Mouse (Mus musculus) neural tube, embryonic 12.5 days (tissue): ENCODE data around the gene Ctnna2. TPM values are rescaled to one million over a fixed set of nuclear protein-coding genes. Genes with fewer than 3 reads are reported as not detected.

ENCODE experiments used
- ATAC-seq: fragments of 200-750 bp; cut with Nextera tagmentation; 2 replicates; pipeline ENCODE4 v1.8.0; 2017; ENCODE audit warnings: low read depth, mild to moderate bottlenecking, moderate TSS enrichment, moderate library complexity; ENCODE audit not compliant: low FRiP score
- H3K27ac ChIP-seq: fragments of 300-500 bp; sonication (generic); 2 replicates; pipeline ENCODE4 v1.5.1; 2016
- H3K27me3 ChIP-seq: fragments of 300-500 bp; sonication (generic); replicated peaks from 2 replicates; pipeline ENCODE4 v1.6.1; 2016; ENCODE audit warnings: mild to moderate bottlenecking
- H3K36me3 ChIP-seq: fragments of 300-500 bp; sonication (generic); 2 replicates; pipeline ENCODE4 v1.6.1; 2016; ENCODE audit warnings: mild to moderate bottlenecking
- H3K4me1 ChIP-seq: fragments of 300-500 bp; sonication (generic); 2 replicates; pipeline ENCODE4 v1.6.1; 2016
- H3K4me2 ChIP-seq: fragments of 300-500 bp; sonication (generic); replicated peaks from 2 replicates; pipeline ENCODE4 v1.6.1; 2016; ENCODE audit warnings: mild to moderate bottlenecking
- H3K4me3 ChIP-seq: fragments of 300-500 bp; sonication (generic); 2 replicates; pipeline ENCODE4 v1.5.1; 2016
- H3K9ac ChIP-seq: fragments of 300-500 bp; sonication (generic); 2 replicates; pipeline ENCODE4 v1.6.1; 2016; ENCODE audit warnings: mild to moderate bottlenecking
- H3K9me3 ChIP-seq: fragments of 300-500 bp; sonication (generic); 2 replicates; pipeline ENCODE4 v1.6.1; 2016; ENCODE audit warnings: mild to moderate bottlenecking
- WGBS: fragments of 180-500 bp; shearing (Covaris S2); methylation state at CpG from one replicate; pipeline ENCODE4 v1.1.7; 2016; 5-methylcytosine and 5-hydroxymethylcytosine counted together
- polyA plus RNA-seq: library from polyadenylated mRNA; unstranded; fragments of >200 nt; fragmentation: Nextera tagmentation; extraction: Ambion mirVana; gene quantifications from 2 replicates; pipeline ENCODE4 v1.2.1, GENCODE M21; 2016

The Ctnna2 gene
- polyA plus RNA-seq, 1 experiment from 2014 or later: 85.1 TPM

- Histone ChIP-seq H3K9me3 (no peaks in the 10 kb centered on the region), H3K4me3 (no peak overlapping the region), H3K4me2 (no peak overlapping the region), H3K9ac (no peak overlapping the region), H3K4me1 (peaks cover 15% of the 10 kb centered on the region; the same call in 1 of the 2 replicates), H3K27ac (no peak overlapping the region), H3K36me3 (no peaks in the 10 kb centered on the region), H3K27me3 (no peaks in the 10 kb centered on the region)
- peak; percentile 59 for ATAC-seq
- 26% methylated on average over 2 of the region's 2 CpGs for WGBS
Observed at GRCm38 (mm10) chr6:77050193-77050592, 929.3 kb downstream of the Ctnna2 start.

- Histone ChIP-seq H3K4me3 (no peak overlapping the region), H3K9ac (no peak overlapping the region), H3K4me2 (no peak overlapping the region), H3K4me1 (peaks cover 19% of the 10 kb centered on the region; the same call in 1 of the 2 replicates), H3K36me3 (no peaks in the 10 kb centered on the region), H3K27ac (no peak overlapping the region), H3K27me3 (no peaks in the 10 kb centered on the region), H3K9me3 (no peaks in the 10 kb centered on the region)
- WGBS: 48% methylated on average over 1 of the region's 1 CpGs
- no peak for ATAC-seq
Observed at GRCm38 (mm10) chr6:77047568-77047967, 931.9 kb downstream of the Ctnna2 start.

- Histone ChIP-seq H3K9ac (no peak overlapping the region), H3K36me3 (no peaks in the 10 kb centered on the region)
- ATAC-seq: no peak
Observed at GRCm38 (mm10) chr6:77025066-77025465, 954.4 kb downstream of the Ctnna2 start.

DNA sequence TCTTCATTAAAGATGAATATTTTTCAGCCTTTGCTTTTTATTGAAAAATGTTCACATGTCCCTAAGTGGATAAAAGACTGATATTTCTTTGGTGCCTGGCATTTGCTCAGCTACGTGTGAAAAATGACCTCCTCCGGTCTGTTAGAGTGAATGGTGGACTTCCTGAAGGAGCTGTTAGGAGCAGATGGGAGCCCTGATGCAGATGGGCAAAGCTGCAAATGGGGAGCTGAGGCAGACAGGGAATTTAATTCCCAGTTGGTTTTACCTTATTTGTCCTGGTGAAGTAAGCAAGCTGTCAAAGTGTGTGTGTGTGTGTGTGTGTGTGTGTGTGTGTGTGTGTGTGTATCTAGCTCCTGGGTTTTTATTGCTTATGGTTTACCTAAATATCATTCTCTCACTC, 966.3 kb downstream of the Ctnna2 start:
- ATAC-seq: no peak
- no peaks in the 10 kb centered on the region for H3K36me3 ChIP-seq
- H3K27ac ChIP-seq: no peak overlapping the region
- 64% methylated on average over 2 of the region's 2 CpGs for WGBS
- no peak overlapping the region for H3K4me3 ChIP-seq
- no peaks in the 10 kb centered on the region for H3K4me1 ChIP-seq
- H3K27me3 ChIP-seq: no peaks in the 10 kb centered on the region
- no peaks in the 10 kb centered on the region for H3K9me3 ChIP-seq
- H3K4me2 ChIP-seq: no peak overlapping the region
- no peak overlapping the region for H3K9ac ChIP-seq

More at GRCm38 (mm10) chr6:77025066-77025465, 954.4 kb downstream of the Ctnna2 start:
- Histone ChIP-seq H3K27ac (no peak overlapping the region), H3K4me3 (no peak overlapping the region), H3K9me3 (no peaks in the 10 kb centered on the region), H3K4me2 (no peak overlapping the region), H3K4me1 (no peaks in the 10 kb centered on the region), H3K27me3 (no peaks in the 10 kb centered on the region)

DNA sequence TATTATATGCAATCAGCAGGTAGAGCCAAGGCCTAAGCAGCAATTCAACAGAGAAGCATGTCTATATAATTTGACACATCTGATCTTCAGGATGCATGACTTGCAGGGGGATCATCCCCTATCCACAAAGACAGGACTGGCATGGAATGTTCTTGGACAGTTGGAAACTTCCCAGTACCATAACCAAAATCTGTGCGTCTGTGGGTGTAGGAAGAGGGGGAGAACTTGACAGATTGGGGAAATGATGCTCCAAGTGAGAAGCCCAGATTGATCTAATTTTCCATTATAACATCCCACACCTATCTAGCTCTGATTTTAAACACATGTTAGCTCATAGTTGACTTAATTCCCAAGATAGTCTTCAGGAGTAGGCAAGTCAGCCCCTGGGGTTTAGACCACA, 968.5 kb downstream of the Ctnna2 start:
- no peak for ATAC-seq
- Histone ChIP-seq H3K9me3 (no peaks in the 10 kb centered on the region), H3K27ac (no peak overlapping the region), H3K9ac (no peak overlapping the region), H3K27me3 (no peaks in the 10 kb centered on the region), H3K4me3 (no peak overlapping the region), H3K4me2 (no peak overlapping the region), H3K36me3 (no peaks in the 10 kb centered on the region), H3K4me1 (no peaks in the 10 kb centered on the region)
- 91% methylated on average over 1 of the region's 1 CpGs for whole genome bisulfite sequencing

DNA sequence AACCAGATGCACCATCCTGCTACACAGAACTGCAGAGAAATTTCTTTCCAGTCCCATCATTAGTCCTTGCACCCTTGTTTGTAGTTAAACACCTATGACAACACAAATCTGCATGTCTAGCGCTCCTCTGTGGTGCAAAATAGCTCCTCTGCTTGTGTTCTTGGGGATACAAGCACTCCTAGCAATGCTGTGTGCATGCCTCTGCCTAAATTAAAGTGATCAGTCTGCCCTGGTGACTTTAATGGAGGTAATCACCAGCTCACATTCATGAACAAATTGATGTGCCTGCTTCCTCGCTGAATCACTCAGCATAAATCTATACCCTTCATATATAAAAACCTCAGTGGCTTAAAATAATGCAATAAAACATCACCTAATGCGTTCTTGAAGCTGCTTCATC, 987.4 kb downstream of the Ctnna2 start:
- no peaks in the 10 kb centered on the region for H3K9me3 ChIP-seq
- no peak overlapping the region for H3K4me2 ChIP-seq
- no peak overlapping the region for H3K4me3 ChIP-seq
- H3K36me3 ChIP-seq: no peaks in the 10 kb centered on the region
- no peak overlapping the region for H3K9ac ChIP-seq
- H3K4me1 ChIP-seq: no peaks in the 10 kb centered on the region
- no peak for ATAC-seq
- H3K27ac ChIP-seq: no peak overlapping the region
- 70% methylated on average over 3 of the region's 3 CpGs for WGBS
- H3K27me3 ChIP-seq: no peaks in the 10 kb centered on the region

DNA sequence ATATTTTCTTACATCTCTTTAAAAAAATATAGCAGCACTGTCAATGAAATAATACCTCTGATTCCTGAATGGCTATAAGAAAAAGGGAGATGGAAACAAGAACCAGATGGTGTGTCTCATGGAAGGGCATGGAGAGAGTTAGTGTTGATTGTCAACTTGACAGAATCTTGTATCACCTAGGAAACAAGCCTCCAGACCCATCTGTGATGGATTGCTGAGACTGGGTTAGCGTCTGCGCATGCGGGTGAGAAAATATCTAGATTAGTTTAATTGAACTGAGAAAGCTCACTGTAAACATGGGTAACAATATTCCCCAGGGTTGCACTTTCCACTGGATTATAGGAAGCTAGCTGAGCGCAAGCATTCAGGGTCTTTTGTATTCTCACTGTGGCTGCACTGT, 994.7 kb downstream of the Ctnna2 start:
- Histone ChIP-seq H3K27me3 (no peaks in the 10 kb centered on the region), H3K4me3 (no peak overlapping the region), H3K9me3 (no peaks in the 10 kb centered on the region), H3K4me1 (no peaks in the 10 kb centered on the region), H3K4me2 (no peak overlapping the region), H3K27ac (no peak overlapping the region), H3K9ac (no peak overlapping the region), H3K36me3 (no peaks in the 10 kb centered on the region)
- 82% methylated on average over 4 of the region's 4 CpGs for WGBS
- ATAC-seq: no peak

DNA sequence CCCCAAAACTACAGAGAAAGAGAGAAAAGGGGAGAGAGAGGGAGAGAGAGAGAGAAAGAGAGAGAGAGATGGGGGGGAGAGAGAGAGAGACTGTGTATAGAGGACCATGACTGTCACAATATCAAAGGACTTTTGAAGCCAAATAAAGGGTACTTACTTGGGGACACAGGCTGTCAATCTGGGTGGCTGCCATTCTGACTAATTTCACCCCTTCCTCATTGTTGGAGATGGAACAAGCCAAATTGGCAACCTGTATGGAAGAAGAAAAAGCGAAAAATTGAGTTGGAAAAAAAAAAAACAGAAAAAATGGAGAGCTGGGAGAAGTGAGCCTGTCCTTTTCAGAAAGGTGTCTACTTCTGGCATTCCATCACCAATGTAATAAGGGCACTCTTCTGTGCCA, 997.8 kb downstream of the Ctnna2 start:
- Histone ChIP-seq H3K27me3 (no peaks in the 10 kb centered on the region), H3K4me3 (no peak overlapping the region), H3K4me2 (no peak overlapping the region), H3K9ac (no peak overlapping the region), H3K36me3 (no peaks in the 10 kb centered on the region), H3K27ac (no peak overlapping the region), H3K9me3 (no peaks in the 10 kb centered on the region), H3K4me1 (no peaks in the 10 kb centered on the region)
- ATAC-seq: no peak
- 85% methylated on average over 1 of the region's 1 CpGs for WGBS

- WGBS: 81% methylated on average over 5 of the region's 5 CpGs
- H3K9ac ChIP-seq: no peak overlapping the region
- no peak overlapping the region for H3K4me2 ChIP-seq
- no peak overlapping the region for H3K27ac ChIP-seq
- no peak for ATAC-seq
- H3K27me3 ChIP-seq: no peaks in the 10 kb centered on the region
- no peaks in the 10 kb centered on the region for H3K9me3 ChIP-seq
- H3K4me3 ChIP-seq: no peak overlapping the region
- H3K36me3 ChIP-seq: no peaks in the 10 kb centered on the region
- no peaks in the 10 kb centered on the region for H3K4me1 ChIP-seq
Observed at GRCm38 (mm10) chr6:76979247-76979850, 1000.1 kb downstream of the Ctnna2 start.

DNA sequence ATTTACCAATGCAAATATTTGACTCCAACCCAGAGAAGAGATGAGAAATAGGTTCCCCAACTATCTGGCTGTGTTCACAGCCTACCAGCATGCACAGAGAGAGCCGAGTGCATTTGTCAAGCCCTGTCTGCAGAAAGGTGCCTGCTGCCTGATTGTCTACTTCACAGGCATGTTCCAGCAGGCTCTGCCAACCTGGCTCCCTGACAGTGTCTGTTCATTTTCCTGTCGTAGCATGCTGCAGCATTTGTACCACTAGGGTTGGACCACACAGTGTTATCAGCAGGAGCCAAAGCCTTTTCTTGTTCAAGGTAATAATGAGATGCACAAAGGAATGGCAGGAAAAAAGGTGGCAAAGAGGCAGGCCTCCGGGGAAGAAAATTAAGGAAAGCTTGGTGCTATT, 1001.7 kb downstream of the Ctnna2 start:
- H3K36me3 ChIP-seq: no peaks in the 10 kb centered on the region
- no peak for ATAC-seq
- no peak overlapping the region for H3K4me3 ChIP-seq
- 26% methylated on average over 3 of the region's 3 CpGs for WGBS
- no peaks in the 10 kb centered on the region for H3K4me1 ChIP-seq
- no peaks in the 10 kb centered on the region for H3K27me3 ChIP-seq
- no peak overlapping the region for H3K9ac ChIP-seq
- H3K4me2 ChIP-seq: no peak overlapping the region
- no peaks in the 10 kb centered on the region for H3K9me3 ChIP-seq
- no peak overlapping the region for H3K27ac ChIP-seq

GRCm38 (mm10) chr6:76974297-76974696, 1005.2 kb downstream of the Ctnna2 start:
- WGBS: 63% methylated on average over 1 of the region's 1 CpGs
- no peaks in the 10 kb centered on the region for H3K36me3 ChIP-seq
- H3K9ac ChIP-seq: no peak overlapping the region
- H3K4me3 ChIP-seq: no peak overlapping the region
- H3K27me3 ChIP-seq: no peaks in the 10 kb centered on the region
- ATAC-seq: no peak
- no peaks in the 10 kb centered on the region for H3K9me3 ChIP-seq
- H3K4me1 ChIP-seq: no peaks in the 10 kb centered on the region
- no peak overlapping the region for H3K4me2 ChIP-seq
- no peak overlapping the region for H3K27ac ChIP-seq

DNA sequence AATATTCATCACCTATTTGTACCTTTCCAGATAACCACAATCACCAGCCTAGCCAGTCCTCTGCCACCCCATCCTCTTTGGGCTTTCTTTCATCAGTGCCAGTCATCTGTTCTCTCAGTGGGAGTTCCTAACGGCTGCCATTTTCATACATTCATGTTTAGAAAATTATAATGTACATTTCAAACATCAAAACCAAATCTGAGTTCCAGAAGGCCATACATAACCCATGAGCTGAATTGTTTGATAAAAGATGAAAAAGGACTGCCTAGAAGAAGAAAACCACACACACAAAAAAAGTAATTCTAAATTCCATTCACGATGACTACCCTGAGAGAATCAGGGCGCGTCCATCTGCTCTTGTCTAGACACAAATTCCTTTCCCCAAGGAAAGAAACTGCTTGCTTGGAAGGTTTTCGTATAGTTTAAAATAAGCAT, 1014.5 kb downstream of the Ctnna2 start:
- WGBS: 86% methylated on average over 5 of the region's 5 CpGs
- Histone ChIP-seq H3K27me3 (no peaks in the 10 kb centered on the region), H3K4me3 (no peak overlapping the region), H3K4me2 (no peak overlapping the region), H3K27ac (no peak overlapping the region), H3K4me1 (no peaks in the 10 kb centered on the region), H3K9ac (no peak overlapping the region), H3K36me3 (no peaks in the 10 kb centered on the region), H3K9me3 (no peaks in the 10 kb centered on the region)
- ATAC-seq: no peak

GRCm38 (mm10) chr6:76908086-76908485, 1071.4 kb downstream of the Ctnna2 start:
- Histone ChIP-seq H3K4me2 (no peak overlapping the region), H3K36me3 (no peaks in the 10 kb centered on the region), H3K9me3 (no peaks in the 10 kb centered on the region), H3K9ac (no peak overlapping the region), H3K4me1 (no peaks in the 10 kb centered on the region), H3K4me3 (no peak overlapping the region), H3K27ac (no peak overlapping the region), H3K27me3 (no peaks in the 10 kb centered on the region)
- 74% methylated on average over 4 of the region's 4 CpGs for WGBS
- ATAC-seq: no peak
